Mouse (Mus musculus): Measurements from ENCODE around the gene Cts3.

DNA sequence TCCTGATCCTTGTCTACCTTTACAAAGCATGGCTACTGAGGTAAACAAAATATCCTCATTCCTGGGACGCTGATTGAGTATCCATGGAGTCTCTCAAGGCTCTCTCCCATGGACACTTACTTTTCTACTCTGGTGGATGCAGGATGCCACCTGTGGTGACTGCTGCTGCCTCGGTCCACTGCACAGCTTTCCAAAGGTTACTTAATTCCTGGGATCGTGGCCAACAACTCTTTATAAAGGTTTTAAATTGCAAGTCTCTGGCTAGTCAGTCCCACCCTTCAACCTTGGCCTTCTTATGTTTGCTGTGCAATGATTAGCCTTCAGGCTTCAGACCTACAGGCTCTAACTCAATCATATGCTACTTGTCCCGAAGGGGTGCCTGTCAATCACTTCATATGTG is 28.3 kb downstream of the Cts3 start, which contains the start of gene Ctsm:
- TF ChIP-seq POLR2A (IDR thresholded peaks at IDR 0.05; ENCODE audit: extremely low read depth, insufficient read depth, low read length) = no peak
- no peak for TF ChIP-seq CTCF (IDR thresholded peaks at IDR 0.05; ENCODE audit: low read depth, low read length)
